Mouse (Mus musculus): ENCODE measurements at regions not wholly inside any gene's neighbourhood (a gene's known extent, or its start where the extent isn't known, plus 50 kb on each side); places are given as distances from the start of the nearest gene placed in this dataset.

- DNase-seq (ENCODE audit: low spot score): no peak
These were observed 158.8 kb upstream of the B3gat2 start for GRCm38 (mm10) chr1:23602710-23603291.

GRCm38 (mm10) chr1:23629366-23629765, 132.2 kb upstream of the B3gat2 start:
- DNase-seq (ENCODE audit: low spot score): no peak

- no peak for DNase-seq (ENCODE audit: low spot score)
These were observed 116.5 kb upstream of the B3gat2 start for GRCm38 (mm10) chr1:23645093-23645492.

GRCm38 (mm10) chr1:23648875-23649506, 112.6 kb upstream of the B3gat2 start:
- no peak for DNase-seq (ENCODE audit: low spot score)

GRCm38 (mm10) chr1:23649886-23650285, 111.7 kb upstream of the B3gat2 start:
- no peak for DNase-seq (ENCODE audit: low spot score)

GRCm38 (mm10) chr1:23653628-23654027, 107.9 kb upstream of the B3gat2 start:
- DNase-seq (ENCODE audit: low spot score): no peak

- no peak for DNase-seq (ENCODE audit: low spot score)
These were observed 105.8 kb upstream of the B3gat2 start for GRCm38 (mm10) chr1:23655768-23656167.

GRCm38 (mm10) chr1:23656302-23656701, 105.3 kb upstream of the B3gat2 start:
- peak; percentile 32 for DNase-seq (ENCODE audit: low spot score)

- no peak for DNase-seq (ENCODE audit: low spot score)
These were observed 104.8 kb upstream of the B3gat2 start for GRCm38 (mm10) chr1:23656718-23657117.

- no peak for DNase-seq (ENCODE audit: low spot score)
These were observed 91.0 kb upstream of the B3gat2 start for GRCm38 (mm10) chr1:23670514-23670913.

- DNase-seq (ENCODE audit: low spot score): no peak
These were observed 87.2 kb upstream of the B3gat2 start for GRCm38 (mm10) chr1:23674357-23674756.

GRCm38 (mm10) chr1:23676301-23676700, 85.3 kb upstream of the B3gat2 start:
- DNase-seq (ENCODE audit: low spot score): no peak

- no peak for DNase-seq (ENCODE audit: low spot score)
These were observed 72.2 kb upstream of the B3gat2 start for GRCm38 (mm10) chr1:23689398-23689797.

- peak; percentile 83 for DNase-seq (ENCODE audit: low spot score)
These were observed 56.1 kb upstream of the B3gat2 start for GRCm38 (mm10) chr1:23705489-23705888.

- DNase-seq (ENCODE audit: low spot score): no peak
These were observed 55.1 kb upstream of the B3gat2 start for GRCm38 (mm10) chr1:23706450-23706849.

Measured in embryo, embryonic 10.5 days (tissue).